In the genomic region with DNA sequence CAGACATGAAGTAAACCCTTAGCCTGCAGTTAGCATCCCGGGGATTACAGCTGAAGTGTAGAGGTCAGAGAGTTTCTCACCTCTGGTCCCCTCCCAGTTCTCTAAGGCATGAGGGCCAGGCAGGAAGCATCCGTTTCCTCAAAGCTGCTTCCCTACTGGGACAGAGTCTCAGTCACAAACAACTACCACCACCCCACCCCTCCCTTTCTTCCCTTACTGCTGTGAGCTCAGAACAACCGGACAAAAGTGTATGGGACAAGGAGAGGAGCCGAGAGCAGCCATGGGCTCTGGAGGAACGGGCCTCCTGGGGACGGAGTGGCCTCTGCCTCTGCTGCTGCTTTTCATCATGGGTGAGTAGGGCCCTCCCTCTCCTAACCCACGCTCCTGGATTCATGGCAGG, we compare ENCODE assay signal across 9 mouse cellular contexts. TPM values are rescaled to one million over a fixed set of nuclear protein-coding genes. Genes with fewer than 3 reads are reported as not detected.
A peak's percentile ranks its signal among the peaks of the same experiment; 100 is the strongest.
DNase-seq lines count a peak whose midpoint lies in the region; ATAC-seq and TF ChIP-seq lines count a peak whose summit lies in the region.
"Had no signal": no experiment of that assay in that cellular context is flagged by ENCODE, and none has a peak within 500 bp of the region (broad histone marks: within the 10 kb centered on the region; RNA-seq: fewer than 3 reads in every experiment).

A gene (plus strand): TSS at position 96 of the 400 bp plus-strand sequence.

- no peak for TF ChIP-seq CTCF in midbrain, postnatal 0 days (IDR thresholded peaks at IDR 0.05)
- no peak for TF ChIP-seq CTCF in kidney, postnatal 0 days (IDR thresholded peaks at IDR 0.05; ENCODE audit: low read depth)

- no peak within 1 kb of the TSS for H3K9ac ChIP-seq in midbrain, postnatal 0 days (replicated peaks; ENCODE audit: low read length, poor library complexity, severe bottlenecking)
- no peak within 1 kb of the TSS for H3K9ac ChIP-seq in midbrain, embryonic 13.5 days (replicated peaks)
- 0 out of 2 replicates have a peak within 1 kb of the TSS, but pooled peaks have one; percentile 22 for H3K9ac ChIP-seq in heart, embryonic 11.5 days (ENCODE audit: low read depth, low read length)
- H3K9ac ChIP-seq in kidney, postnatal 0 days (ENCODE audit: low read depth, low read length): peak within 1 kb of the TSS; percentile 43; the same call in 1 of the 2 replicates

- 15% methylated on average over 7 of the region's 7 CpGs for WGBS in midbrain, postnatal 0 days
- WGBS in midbrain, embryonic 13.5 days: 18% methylated on average over 7 of the region's 7 CpGs
- WGBS in heart, embryonic 11.5 days (ENCODE audit: insufficient replicate concordance): 15% methylated on average over 7 of the region's 7 CpGs
- WGBS in kidney, postnatal 0 days: 9% methylated on average over 7 of the region's 7 CpGs

- peak within 1 kb of the TSS; percentile 38; the same call in 1 of the 2 replicates for H3K27ac ChIP-seq in midbrain, postnatal 0 days (ENCODE audit: low read depth, low read length)
- no peak within 1 kb of the TSS for H3K27ac ChIP-seq in midbrain, embryonic 13.5 days
- H3K27ac ChIP-seq in heart, embryonic 11.5 days (ENCODE audit: low read depth, low read length): no peak within 1 kb of the TSS
- H3K27ac ChIP-seq in kidney, postnatal 0 days: peak within 1 kb of the TSS; percentile 62

- peak within 1 kb of the TSS; percentile 12; the same call in 1 of the 2 replicates for H3K4me2 ChIP-seq in midbrain, postnatal 0 days (ENCODE audit: low read depth, low read length, poor library complexity, severe bottlenecking)
- no peak within 1 kb of the TSS for H3K4me2 ChIP-seq in midbrain, embryonic 13.5 days (replicated peaks)
- peak within 1 kb of the TSS; percentile 16; the same call in 1 of the 2 replicates for H3K4me2 ChIP-seq in heart, embryonic 11.5 days
- peak within 1 kb of the TSS; percentile 25 for H3K4me2 ChIP-seq in kidney, postnatal 0 days (ENCODE audit: low read length)

- no peaks in the 10 kb centered on the region for H3K27me3 ChIP-seq in midbrain, postnatal 0 days (ENCODE audit: insufficient read depth, low read length)
- H3K27me3 ChIP-seq in midbrain, embryonic 13.5 days: peaks cover 2% of the 10 kb centered on the region; the same call in 1 of the 2 replicates
- no peaks in the 10 kb centered on the region for H3K27me3 ChIP-seq in heart, embryonic 11.5 days (ENCODE audit: control insufficient read depth, insufficient read depth, low read length)
- H3K27me3 ChIP-seq in kidney, postnatal 0 days (ENCODE audit: insufficient read depth, low read length): no peaks in the 10 kb centered on the region

- no peak for ATAC-seq in midbrain, postnatal 0 days (ENCODE audit: low FRiP score)
- no peak for ATAC-seq in midbrain, embryonic 13.5 days
- ATAC-seq in heart, embryonic 11.5 days (replicated peaks; ENCODE audit: insufficient number of reproducible peaks, low FRiP score, low TSS enrichment): no peak
- ATAC-seq in kidney, postnatal 0 days (replicated peaks; ENCODE audit: low FRiP score, low read depth): 0 out of 2 replicates have a peak, but pooled peaks have one; percentile 18
- ATAC-seq in megakaryocyte progenitor cell, adult 5-6 weeks (replicated peaks; ENCODE audit: poor library complexity): peak; percentile 72

- H3K4me1 ChIP-seq in midbrain, postnatal 0 days (ENCODE audit: insufficient read depth, low read length): no peaks in the 10 kb centered on the region
- no peaks in the 10 kb centered on the region for H3K4me1 ChIP-seq in midbrain, embryonic 13.5 days (replicated peaks)
- H3K4me1 ChIP-seq in heart, embryonic 11.5 days (ENCODE audit: control insufficient read depth, insufficient read depth, low read length): no peaks in the 10 kb centered on the region
- H3K4me1 ChIP-seq in kidney, postnatal 0 days (replicated peaks; ENCODE audit: insufficient read depth, low read length): no peaks in the 10 kb centered on the region

- H3K9me3 ChIP-seq in midbrain, postnatal 0 days (ENCODE audit: low read length): no peaks in the 10 kb centered on the region
- H3K9me3 ChIP-seq in midbrain, embryonic 13.5 days: no peaks in the 10 kb centered on the region
- H3K9me3 ChIP-seq in heart, embryonic 11.5 days (replicated peaks; ENCODE audit: control insufficient read depth, low read length): no peaks in the 10 kb centered on the region
- no peaks in the 10 kb centered on the region for H3K9me3 ChIP-seq in kidney, postnatal 0 days (replicated peaks; ENCODE audit: low read length)
- H3K9me3 ChIP-seq: megakaryocyte, embryonic 14.5 days had no signal

- no peak for DNase-seq in midbrain, postnatal 0 days (ENCODE audit: low spot score)
- peak; percentile 61 for DNase-seq in kidney, postnatal 0 days (ENCODE audit: low spot score)
- no peak for DNase-seq in cerebellum, postnatal 14 days
- no peak for DNase-seq in left cerebral cortex, postnatal 25 days (ENCODE audit: low spot score in 2 of 2)
- DNase-seq in T-cell, adult 2 months (ENCODE audit: low spot score): no peak

- no peaks in the 10 kb centered on the region for H3K36me3 ChIP-seq in midbrain, postnatal 0 days (ENCODE audit: insufficient read depth, low read length)
- H3K36me3 ChIP-seq in midbrain, embryonic 13.5 days: no peaks in the 10 kb centered on the region
- no peaks in the 10 kb centered on the region for H3K36me3 ChIP-seq in heart, embryonic 11.5 days (ENCODE audit: control insufficient read depth, insufficient read depth, low read length)
- no peaks in the 10 kb centered on the region for H3K36me3 ChIP-seq in kidney, postnatal 0 days (ENCODE audit: insufficient read depth, low read length)

- intact Hi-C loops in left cerebral cortex, postnatal 25 days (cut with DNase I): no loop called here

- H3K4me3 ChIP-seq in midbrain, postnatal 0 days (ENCODE audit: low read depth, low read length): peak within 1 kb of the TSS; percentile 16
- no peak within 1 kb of the TSS for H3K4me3 ChIP-seq in midbrain, embryonic 13.5 days (replicated peaks)
- H3K4me3 ChIP-seq in heart, embryonic 11.5 days (ENCODE audit: low read depth, low read length): no peak within 1 kb of the TSS
- peak within 1 kb of the TSS; percentile 27 for H3K4me3 ChIP-seq in kidney, postnatal 0 days (replicated peaks; ENCODE audit: low read depth, low read length)
- H3K4me3 ChIP-seq: megakaryocyte, embryonic 14.5 days had no signal

RNA-seq across cellular contexts. Expression of the gene that starts here (rescaled TPM):
- 10.1 and 12.6 TPM in 2 replicates for total RNA-seq in midbrain, postnatal 0 days (2014; rRNA removed)
- polyA plus RNA-seq in midbrain, postnatal 0 days (2015; fragmentation: Nextera tagmentation; extraction: Ambion mirVana): 3.6 and 4.0 TPM in 2 replicates
- 4.0 and 4.9 TPM in 2 replicates for polyA plus RNA-seq in midbrain, embryonic 13.5 days (2015; fragmentation: Nextera tagmentation; extraction: Ambion mirVana)
- 2.5 and 3.3 TPM in 2 replicates for polyA plus RNA-seq in heart, embryonic 11.5 days (2014; fragmentation: Nextera tagmentation; extraction: Ambion mirVana)
- polyA plus RNA-seq in kidney, postnatal 0 days (2015; fragmentation: Nextera tagmentation; extraction: Ambion mirVana): 17.5 and 19.4 TPM in 2 replicates
- 0.17 and 0.86 TPM in 2 replicates for total RNA-seq in megakaryocyte progenitor cell, adult 5-6 weeks (2015)
- 0.30 TPM in 1 of 2 replicates, not detected in the other for total RNA-seq in megakaryocyte progenitor cell, adult 5-6 weeks (2017)
- total RNA-seq in left cerebral cortex, postnatal 25 days (2021): 1 to 10 TPM; 6.7 to 7.3 TPM

Comparison
In these comparisons a context has a peak if more than half of its experiments do, and no peak if none do; other contexts are left out.
1. H3K27ac ChIP-seq: peak in midbrain, postnatal 0 days (single experiment) and kidney, postnatal 0 days (single experiment); none in midbrain, embryonic 13.5 days (single experiment) and heart, embryonic 11.5 days (single experiment).
2. H3K4me3 ChIP-seq: peak in midbrain, postnatal 0 days (single experiment) and kidney, postnatal 0 days (single experiment); none in midbrain, embryonic 13.5 days (single experiment) and heart, embryonic 11.5 days (single experiment).
3. Peak in ATAC-seq in megakaryocyte progenitor cell, adult 5-6 weeks; RNA of the gene not detected or under 1 TPM.
4. H3K9ac ChIP-seq: peak in heart, embryonic 11.5 days (single experiment) and kidney, postnatal 0 days (single experiment); none in midbrain, postnatal 0 days (single experiment) and midbrain, embryonic 13.5 days (single experiment).